Mouse (Mus musculus): ENCODE results near the gene Gm4871. TPM values are rescaled to one million over a fixed set of nuclear protein-coding genes. Genes with fewer than 3 reads are reported as not detected.
"Not testable (repeated sequence)": the region's sequence is repeated elsewhere in the genome, so short reads cannot be mapped to it uniquely, and the experiment has no call there.

Gene Gm4871
- total and polyA plus RNA-seq, 2 experiments: not detected

- H3K27me3 ChIP-seq (ENCODE audit: control insufficient read depth, insufficient read depth, low read length): no peaks in the 10 kb centered on the region
- H3K9ac ChIP-seq (ENCODE audit: low read depth, low read length): no peak overlapping the region
- H3K79me2 ChIP-seq (ENCODE audit: control insufficient read depth, insufficient read depth, low read length): no peaks in the 10 kb centered on the region
- no peak overlapping the region for H3K4me3 ChIP-seq (ENCODE audit: insufficient read depth, low read depth, low read length)
- no peaks in the 10 kb centered on the region for H3K4me1 ChIP-seq (ENCODE audit: control insufficient read depth, insufficient read depth, low read length)
- TF ChIP-seq CTCF (IDR thresholded peaks at IDR 0.05; ENCODE audit: low read depth, low read length) (no peak), POLR2A (IDR thresholded peaks at IDR 0.05; ENCODE audit: extremely low read depth, insufficient read depth, low read length) (no peak)
- WGBS: 93% methylated on average over 1 of the region's 1 CpGs
- H3K27ac ChIP-seq (replicated peaks; ENCODE audit: insufficient read depth, low read depth, low read length): no peak overlapping the region
- no peaks in the 10 kb centered on the region for H3K36me3 ChIP-seq (ENCODE audit: control insufficient read depth, insufficient read depth, low read length)
- no peak for DNase-seq (ENCODE audit: extremely low read depth, low read depth, low spot score)
These were observed 32.3 kb upstream of the Gm4871 start for GRCm38 (mm10) chr5:145064765-145065340.

DNA sequence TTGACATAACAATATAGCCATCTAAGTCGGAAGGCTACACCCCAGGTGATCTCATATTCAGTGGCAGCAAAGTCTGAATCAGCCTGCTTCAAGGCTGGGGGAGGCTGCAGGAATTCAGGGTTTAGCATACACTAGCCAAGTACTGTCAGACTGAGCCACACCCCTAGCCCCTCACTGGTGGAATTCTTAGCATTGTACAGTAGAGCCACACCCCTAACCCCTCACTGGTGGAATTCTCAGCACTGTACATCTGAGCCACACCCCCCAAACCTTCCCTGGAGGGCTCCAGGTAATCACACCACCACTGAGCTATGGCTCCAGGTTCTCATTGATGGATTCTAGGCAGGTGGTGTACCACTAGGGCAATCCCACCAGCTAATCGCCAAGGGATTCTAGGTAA is 27.0 kb upstream of the Gm4871 start:
- Histone ChIP-seq H3K4me1 (ENCODE audit: control insufficient read depth, insufficient read depth, low read length) (no peaks in the 10 kb centered on the region), H3K27me3 (ENCODE audit: control insufficient read depth, insufficient read depth, low read length) (no peaks in the 10 kb centered on the region), H3K36me3 (ENCODE audit: control insufficient read depth, insufficient read depth, low read length) (no peaks in the 10 kb centered on the region), H3K4me3 (ENCODE audit: insufficient read depth, low read depth, low read length) (no peak overlapping the region), H3K9ac (ENCODE audit: low read depth, low read length) (no peak overlapping the region), H3K27ac (replicated peaks; ENCODE audit: insufficient read depth, low read depth, low read length) (no peak overlapping the region), H3K79me2 (ENCODE audit: control insufficient read depth, insufficient read depth, low read length) (no peaks in the 10 kb centered on the region)
- 88% methylated on average over 2 of the region's 2 CpGs for WGBS
- no peak for DNase-seq (ENCODE audit: extremely low read depth, low read depth, low spot score)
- TF ChIP-seq POLR2A (IDR thresholded peaks at IDR 0.05; ENCODE audit: extremely low read depth, insufficient read depth, low read length): no peak
- TF ChIP-seq CTCF (IDR thresholded peaks at IDR 0.05; ENCODE audit: low read depth, low read length): no peak

DNA sequence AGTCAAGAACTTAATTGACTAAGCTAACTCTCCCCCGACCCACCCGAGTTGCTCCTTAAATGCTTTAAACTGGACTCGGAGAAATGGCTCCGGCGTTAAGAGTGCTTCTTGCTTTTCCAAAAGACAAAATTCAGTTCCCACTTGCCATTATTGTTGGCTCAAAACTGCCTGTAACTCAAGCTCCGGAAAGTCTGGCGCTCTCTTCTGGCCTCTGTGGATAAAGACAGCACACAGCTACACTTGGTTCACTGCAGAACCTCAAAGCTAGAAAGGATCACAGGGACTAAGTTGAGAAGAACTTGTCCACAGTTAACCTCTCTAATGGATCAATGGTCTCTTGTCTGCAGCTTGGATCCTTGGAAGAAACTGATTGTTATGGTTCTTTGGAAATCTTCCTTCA is 26.2 kb upstream of the Gm4871 start:
- 90% methylated on average over 7 of the region's 7 CpGs for WGBS
- no peak overlapping the region for H3K9ac ChIP-seq (ENCODE audit: low read depth, low read length)
- H3K4me3 ChIP-seq (ENCODE audit: insufficient read depth, low read depth, low read length): no peak overlapping the region
- H3K79me2 ChIP-seq (ENCODE audit: control insufficient read depth, insufficient read depth, low read length): no peaks in the 10 kb centered on the region
- H3K4me1 ChIP-seq (ENCODE audit: control insufficient read depth, insufficient read depth, low read length): no peaks in the 10 kb centered on the region
- no peak overlapping the region for H3K27ac ChIP-seq (replicated peaks; ENCODE audit: insufficient read depth, low read depth, low read length)
- H3K36me3 ChIP-seq (ENCODE audit: control insufficient read depth, insufficient read depth, low read length): no peaks in the 10 kb centered on the region
- no peak for DNase-seq (ENCODE audit: extremely low read depth, low read depth, low spot score)
- TF ChIP-seq CTCF (IDR thresholded peaks at IDR 0.05; ENCODE audit: low read depth, low read length) (no peak), POLR2A (IDR thresholded peaks at IDR 0.05; ENCODE audit: extremely low read depth, insufficient read depth, low read length) (no peak)
- H3K27me3 ChIP-seq (ENCODE audit: control insufficient read depth, insufficient read depth, low read length): no peaks in the 10 kb centered on the region

GRCm38 (mm10) chr5:145057907-145058306 is 25.4 kb upstream of the Gm4871 start:
- DNase-seq (ENCODE audit: extremely low read depth, low read depth, low spot score): no peak
- Histone ChIP-seq H3K9ac (ENCODE audit: low read depth, low read length) (no peak overlapping the region), H3K4me1 (ENCODE audit: control insufficient read depth, insufficient read depth, low read length) (no peaks in the 10 kb centered on the region), H3K4me3 (ENCODE audit: insufficient read depth, low read depth, low read length) (no peak overlapping the region), H3K27ac (replicated peaks; ENCODE audit: insufficient read depth, low read depth, low read length) (no peak overlapping the region), H3K79me2 (ENCODE audit: control insufficient read depth, insufficient read depth, low read length) (no peaks in the 10 kb centered on the region), H3K36me3 (ENCODE audit: control insufficient read depth, insufficient read depth, low read length) (no peaks in the 10 kb centered on the region), H3K27me3 (ENCODE audit: control insufficient read depth, insufficient read depth, low read length) (no peaks in the 10 kb centered on the region)
- WGBS: 82% methylated on average over 8 of the region's 8 CpGs
- TF ChIP-seq POLR2A (IDR thresholded peaks at IDR 0.05; ENCODE audit: extremely low read depth, insufficient read depth, low read length) (no peak), CTCF (IDR thresholded peaks at IDR 0.05; ENCODE audit: low read depth, low read length) (no peak)

DNA sequence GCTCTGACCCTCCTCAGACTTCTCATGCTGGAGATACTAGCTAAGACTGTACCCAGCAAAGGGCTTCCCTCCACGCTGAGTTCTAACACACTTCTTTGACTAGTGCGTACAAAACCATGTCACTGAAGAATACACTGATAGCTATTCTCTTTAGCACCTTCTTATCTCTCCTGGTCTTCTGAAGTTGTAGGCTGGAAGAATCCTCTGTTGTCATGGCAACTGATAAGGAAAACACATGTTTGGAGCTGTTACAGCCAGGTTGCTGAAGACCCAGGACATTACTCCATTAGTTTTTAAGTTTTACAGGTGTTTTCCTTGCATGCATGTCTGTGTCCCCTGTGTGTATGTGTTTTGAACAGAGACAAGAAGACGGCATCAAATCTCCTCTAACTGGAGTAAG is 21.6 kb upstream of the Gm4871 start:
- H3K79me2 ChIP-seq (ENCODE audit: control insufficient read depth, insufficient read depth, low read length); H3K27me3 ChIP-seq (ENCODE audit: control insufficient read depth, insufficient read depth, low read length); H3K27ac ChIP-seq (replicated peaks; ENCODE audit: insufficient read depth, low read depth, low read length); H3K9ac ChIP-seq (ENCODE audit: low read depth, low read length); H3K4me3 ChIP-seq (ENCODE audit: insufficient read depth, low read depth, low read length); DNase-seq (ENCODE audit: extremely low read depth, low read depth, low spot score); H3K36me3 ChIP-seq (ENCODE audit: control insufficient read depth, insufficient read depth, low read length); H3K4me1 ChIP-seq (ENCODE audit: control insufficient read depth, insufficient read depth, low read length): not testable (repeated sequence)
- 56% methylated on average over 3 of the region's 3 CpGs for WGBS

- H3K4me3 ChIP-seq (ENCODE audit: insufficient read depth, low read depth, low read length); DNase-seq (ENCODE audit: extremely low read depth, low read depth, low spot score); H3K36me3 ChIP-seq (ENCODE audit: control insufficient read depth, insufficient read depth, low read length); H3K4me1 ChIP-seq (ENCODE audit: control insufficient read depth, insufficient read depth, low read length); H3K9ac ChIP-seq (ENCODE audit: low read depth, low read length); H3K27ac ChIP-seq (replicated peaks; ENCODE audit: insufficient read depth, low read depth, low read length); H3K27me3 ChIP-seq (ENCODE audit: control insufficient read depth, insufficient read depth, low read length); H3K79me2 ChIP-seq (ENCODE audit: control insufficient read depth, insufficient read depth, low read length): not testable (repeated sequence)
- WGBS: 58% methylated on average over 3 of the region's 3 CpGs
These were observed 10.1 kb upstream of the Gm4871 start, which contains the start of gene 1700018F24Rik for GRCm38 (mm10) chr5:145042690-145043089. 1700018F24Rik (plus strand) TSS chr5:145042990.

Data from liver, adult 2 months (tissue).